Mouse (Mus musculus): ENCODE measurements at regions not wholly inside any gene's neighbourhood (a gene's known extent, or its start where the extent isn't known, plus 50 kb on each side); places are given as distances from the start of the nearest gene placed in this dataset.

DNA sequence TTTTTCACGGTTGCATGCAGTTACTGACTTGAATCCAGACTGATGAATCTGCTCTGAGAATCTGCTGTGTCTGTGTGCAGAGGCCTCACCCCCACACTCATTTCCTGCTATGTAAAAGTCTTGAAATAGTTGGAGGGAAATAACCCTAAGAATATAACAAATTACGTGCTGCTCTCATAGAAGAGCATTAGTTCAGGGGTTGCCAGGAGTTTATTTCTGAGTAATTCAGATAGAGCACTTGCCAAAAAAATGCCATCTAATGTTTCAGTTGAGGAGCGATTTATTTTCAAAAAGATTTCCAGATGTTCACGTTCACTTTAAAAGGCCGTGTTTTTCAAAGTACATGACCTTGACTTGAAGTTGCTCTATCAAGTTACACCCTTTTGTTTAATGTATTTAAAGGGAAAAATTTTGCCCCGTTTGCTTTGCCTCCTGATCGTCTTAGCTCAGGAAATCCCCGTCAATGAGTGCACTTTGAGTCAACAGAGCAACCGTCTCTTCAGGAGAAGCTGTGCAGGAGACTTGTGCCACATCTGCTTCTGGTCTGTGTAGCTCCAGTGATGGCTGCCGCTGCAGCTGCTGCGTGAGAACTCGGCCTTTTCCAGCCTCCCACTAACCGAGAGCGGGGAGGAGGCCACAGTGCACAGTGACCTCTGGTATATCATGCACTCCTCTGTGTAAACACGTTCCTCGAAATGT, 50.9 kb upstream of the Sec61g start:
- Histone ChIP-seq H3K27me3 (ENCODE audit: control insufficient read depth, insufficient read depth, low read length) (no peaks in the 10 kb centered on the region), H3K27ac (ENCODE audit: low read depth, low read length) (0 out of 2 replicates have a peak overlapping the region, but pooled peaks have one; percentile 29), H3K9ac (ENCODE audit: low read length) (no peak overlapping the region), H3K9me3 (ENCODE audit: control insufficient read depth, low read length) (no peaks in the 10 kb centered on the region), H3K4me3 (ENCODE audit: low read depth, low read length) (no peak overlapping the region), H3K4me2 (ENCODE audit: low read depth) (no peak overlapping the region), H3K36me3 (ENCODE audit: control insufficient read depth, insufficient read depth, low read length) (no peaks in the 10 kb centered on the region), H3K4me1 (ENCODE audit: control insufficient read depth, insufficient read depth, low read length) (no peaks in the 10 kb centered on the region)
- DNase-seq (ENCODE audit: low spot score) (peak; percentile 44), ATAC-seq (ENCODE audit: insufficient read depth, low FRiP score, low TSS enrichment) (no peak)
- WGBS: 53% methylated on average over 16 of the region's 16 CpGs

DNA sequence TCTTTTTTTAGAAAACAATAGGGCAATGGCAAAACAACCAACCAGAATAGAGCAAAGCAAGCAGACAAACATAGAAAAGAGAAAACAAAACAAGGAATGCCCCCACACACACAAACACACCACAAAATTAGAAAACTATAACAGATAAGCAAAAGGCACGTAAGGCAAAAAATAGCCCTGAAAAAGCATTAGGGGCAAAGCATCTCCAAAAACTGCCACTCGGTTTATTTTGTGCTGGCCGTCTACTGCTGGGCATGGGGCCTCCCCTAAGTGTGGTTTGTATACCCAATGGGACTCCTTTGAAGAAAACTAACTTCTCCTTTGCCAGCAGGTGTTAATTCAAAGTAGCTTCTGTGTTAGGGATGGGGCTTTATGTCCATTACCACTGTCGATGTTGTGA, 53.4 kb upstream of the Sec61g start:
- Histone ChIP-seq H3K36me3 (ENCODE audit: control insufficient read depth, insufficient read depth, low read length) (no peaks in the 10 kb centered on the region), H3K9me3 (ENCODE audit: control insufficient read depth, low read length) (no peaks in the 10 kb centered on the region), H3K27ac (ENCODE audit: low read depth, low read length) (no peak overlapping the region), H3K9ac (ENCODE audit: low read length) (no peak overlapping the region), H3K4me1 (ENCODE audit: control insufficient read depth, insufficient read depth, low read length) (no peaks in the 10 kb centered on the region), H3K4me2 (ENCODE audit: low read depth) (no peak overlapping the region), H3K27me3 (ENCODE audit: control insufficient read depth, insufficient read depth, low read length) (no peaks in the 10 kb centered on the region), H3K4me3 (ENCODE audit: low read depth, low read length) (no peak overlapping the region)
- DNase-seq (ENCODE audit: low spot score) (no peak), ATAC-seq (ENCODE audit: insufficient read depth, low FRiP score, low TSS enrichment) (no peak)
- 85% methylated on average over 4 of the region's 4 CpGs for WGBS

GRCm38 (mm10) chr11:16589085-16589680, 80.9 kb upstream of the Sec61g start:
- Histone ChIP-seq H3K9me3 (ENCODE audit: control insufficient read depth, low read length) (no peaks in the 10 kb centered on the region), H3K36me3 (ENCODE audit: control insufficient read depth, insufficient read depth, low read length) (no peaks in the 10 kb centered on the region), H3K27ac (ENCODE audit: low read depth, low read length) (no peak overlapping the region), H3K4me2 (ENCODE audit: low read depth) (no peak overlapping the region), H3K4me3 (ENCODE audit: low read depth, low read length) (no peak overlapping the region), H3K27me3 (ENCODE audit: control insufficient read depth, insufficient read depth, low read length) (no peaks in the 10 kb centered on the region), H3K9ac (ENCODE audit: low read length) (no peak overlapping the region), H3K4me1 (ENCODE audit: control insufficient read depth, insufficient read depth, low read length) (peaks cover 3% of the 10 kb centered on the region)
- 86% methylated on average over 4 of the region's 4 CpGs for WGBS
- DNase-seq (ENCODE audit: low spot score): no peak
- no peak for ATAC-seq (ENCODE audit: insufficient read depth, low FRiP score, low TSS enrichment)

DNA sequence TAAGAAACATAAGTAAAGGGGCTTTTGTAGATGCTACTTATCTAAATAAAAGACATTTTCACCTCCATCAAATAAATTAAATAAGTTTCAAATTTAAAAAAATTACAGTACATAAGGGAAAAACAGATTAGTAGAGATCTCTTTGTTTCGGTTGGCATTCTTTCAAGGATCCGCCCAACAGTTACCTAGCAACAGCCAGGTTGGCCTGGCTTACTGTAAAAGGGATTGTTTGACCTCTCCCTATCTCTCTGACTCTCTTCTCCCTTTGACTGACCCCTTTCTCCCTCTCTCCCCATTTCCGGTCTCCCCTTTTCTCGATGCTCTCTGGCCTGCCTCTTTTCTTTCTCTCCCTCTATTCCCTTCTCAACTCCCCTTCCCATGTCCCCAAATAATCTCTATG, 82.3 kb upstream of the Sec61g start:
- Histone ChIP-seq H3K4me1 (ENCODE audit: control insufficient read depth, insufficient read depth, low read length) (peaks cover 3% of the 10 kb centered on the region), H3K4me3 (ENCODE audit: low read depth, low read length) (no peak overlapping the region), H3K27me3 (ENCODE audit: control insufficient read depth, insufficient read depth, low read length) (no peaks in the 10 kb centered on the region), H3K27ac (ENCODE audit: low read depth, low read length) (no peak overlapping the region), H3K9ac (ENCODE audit: low read length) (no peak overlapping the region), H3K4me2 (ENCODE audit: low read depth) (no peak overlapping the region), H3K36me3 (ENCODE audit: control insufficient read depth, insufficient read depth, low read length) (no peaks in the 10 kb centered on the region), H3K9me3 (ENCODE audit: control insufficient read depth, low read length) (no peaks in the 10 kb centered on the region)
- 70% methylated on average over 4 of the region's 4 CpGs for WGBS
- DNase-seq (ENCODE audit: low spot score): no peak
- ATAC-seq (ENCODE audit: insufficient read depth, low FRiP score, low TSS enrichment): no peak

- Histone ChIP-seq H3K27ac (ENCODE audit: low read depth, low read length) (peak overlapping the region; percentile 71), H3K4me2 (ENCODE audit: low read depth) (no peak overlapping the region), H3K4me1 (ENCODE audit: control insufficient read depth, insufficient read depth, low read length) (peaks cover 3% of the 10 kb centered on the region), H3K27me3 (ENCODE audit: control insufficient read depth, insufficient read depth, low read length) (no peaks in the 10 kb centered on the region), H3K4me3 (ENCODE audit: low read depth, low read length) (no peak overlapping the region), H3K36me3 (ENCODE audit: control insufficient read depth, insufficient read depth, low read length) (no peaks in the 10 kb centered on the region), H3K9ac (ENCODE audit: low read length) (no peak overlapping the region), H3K9me3 (ENCODE audit: control insufficient read depth, low read length) (no peaks in the 10 kb centered on the region)
- DNase-seq (ENCODE audit: low spot score): peak; percentile 86
- peak; percentile 96 for ATAC-seq (ENCODE audit: insufficient read depth, low FRiP score, low TSS enrichment)
- 2% methylated on average over 7 of the region's 7 CpGs for WGBS
These were observed 83.2 kb upstream of the Sec61g start for GRCm38 (mm10) chr11:16591471-16591921.

DNA sequence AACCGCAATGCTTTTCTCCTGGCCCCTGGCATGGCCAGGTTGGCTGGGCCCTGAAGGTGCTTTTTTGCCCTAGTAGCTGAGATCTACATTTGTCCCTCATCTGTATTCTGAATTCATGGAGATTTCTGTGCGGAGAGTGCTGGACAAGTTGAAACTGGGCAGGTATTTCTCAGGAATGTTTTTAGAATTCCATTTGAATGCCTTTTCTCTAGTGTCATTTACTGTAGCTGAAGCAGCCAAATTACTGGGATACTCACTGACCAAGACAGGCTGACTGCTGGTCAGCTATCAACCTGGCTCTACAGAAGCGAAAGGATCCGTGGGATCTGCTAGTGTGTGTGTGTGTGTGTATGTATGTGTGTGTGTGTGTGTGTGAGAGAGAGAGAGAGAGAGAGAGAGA, 83.7 kb upstream of the Sec61g start:
- Histone ChIP-seq H3K4me3 (ENCODE audit: low read depth, low read length) (no peak overlapping the region), H3K9ac (ENCODE audit: low read length) (no peak overlapping the region), H3K9me3 (ENCODE audit: control insufficient read depth, low read length) (no peaks in the 10 kb centered on the region), H3K36me3 (ENCODE audit: control insufficient read depth, insufficient read depth, low read length) (no peaks in the 10 kb centered on the region), H3K27ac (ENCODE audit: low read depth, low read length) (peak overlapping the region; percentile 71), H3K27me3 (ENCODE audit: control insufficient read depth, insufficient read depth, low read length) (no peaks in the 10 kb centered on the region), H3K4me2 (ENCODE audit: low read depth) (no peak overlapping the region), H3K4me1 (ENCODE audit: control insufficient read depth, insufficient read depth, low read length) (peaks cover 3% of the 10 kb centered on the region)
- 59% methylated on average over 4 of the region's 4 CpGs for WGBS
- ATAC-seq (ENCODE audit: insufficient read depth, low FRiP score, low TSS enrichment) (peak; percentile 28), DNase-seq (ENCODE audit: low spot score) (no peak)

DNA sequence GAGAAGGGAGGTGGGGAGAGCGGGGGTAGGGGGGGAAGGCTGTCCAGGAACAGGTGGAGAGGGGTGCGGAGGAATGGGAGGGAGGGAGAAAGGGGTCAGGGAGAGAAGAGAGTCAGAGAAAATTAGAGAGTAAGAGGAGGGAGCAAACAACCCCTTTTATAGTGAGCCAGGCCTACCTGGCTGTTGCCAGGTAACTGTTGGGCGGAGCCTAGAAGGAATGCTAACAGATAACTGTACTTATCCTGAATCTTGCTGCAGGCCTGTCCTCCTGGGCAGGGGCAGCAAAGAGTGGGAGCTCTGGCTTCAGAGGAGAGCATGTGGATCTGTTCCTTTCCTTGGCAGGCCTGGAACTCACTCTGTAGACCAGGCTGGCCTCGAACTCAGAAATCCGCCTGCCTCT, 84.5 kb upstream of the Sec61g start:
- 100% methylated on average over 4 of the region's 5 CpGs for WGBS
- Histone ChIP-seq H3K4me3 (ENCODE audit: low read depth, low read length) (no peak overlapping the region), H3K9me3 (ENCODE audit: control insufficient read depth, low read length) (no peaks in the 10 kb centered on the region), H3K36me3 (ENCODE audit: control insufficient read depth, insufficient read depth, low read length) (no peaks in the 10 kb centered on the region), H3K4me1 (ENCODE audit: control insufficient read depth, insufficient read depth, low read length) (peaks cover 3% of the 10 kb centered on the region), H3K27ac (ENCODE audit: low read depth, low read length) (no peak overlapping the region), H3K9ac (ENCODE audit: low read length) (no peak overlapping the region), H3K4me2 (ENCODE audit: low read depth) (no peak overlapping the region), H3K27me3 (ENCODE audit: control insufficient read depth, insufficient read depth, low read length) (no peaks in the 10 kb centered on the region)
- no peak for ATAC-seq (ENCODE audit: insufficient read depth, low FRiP score, low TSS enrichment)
- DNase-seq (ENCODE audit: low spot score): no peak

DNA sequence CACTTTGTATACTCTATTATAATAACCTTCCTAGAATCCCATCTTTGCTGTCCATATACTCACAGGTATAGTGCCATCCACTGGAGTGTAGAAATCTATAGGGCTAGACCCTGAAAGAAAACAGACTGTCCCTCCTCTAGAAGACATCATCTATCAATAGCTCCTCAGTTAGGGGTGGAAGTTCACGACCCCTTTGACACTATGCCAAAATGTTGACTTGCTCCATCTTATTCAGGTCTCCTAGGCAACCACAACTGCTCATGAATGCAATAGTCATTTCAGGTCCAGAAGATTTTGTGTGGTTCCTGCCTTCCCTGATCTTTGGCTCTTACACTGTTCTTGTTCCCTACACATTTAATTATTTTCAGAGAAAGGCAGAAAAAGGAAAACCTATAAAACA, 86.5 kb upstream of the Sec61g start:
- H3K4me1 ChIP-seq (ENCODE audit: control insufficient read depth, insufficient read depth, low read length): peaks cover 3% of the 10 kb centered on the region
- H3K36me3 ChIP-seq (ENCODE audit: control insufficient read depth, insufficient read depth, low read length): no peaks in the 10 kb centered on the region
- ATAC-seq (ENCODE audit: insufficient read depth, low FRiP score, low TSS enrichment) (no peak), DNase-seq (ENCODE audit: low spot score) (no peak)
- H3K9ac ChIP-seq (ENCODE audit: low read length): no peak overlapping the region
- no peaks in the 10 kb centered on the region for H3K27me3 ChIP-seq (ENCODE audit: control insufficient read depth, insufficient read depth, low read length)
- H3K4me3 ChIP-seq (ENCODE audit: low read depth, low read length): no peak overlapping the region
- H3K4me2 ChIP-seq (ENCODE audit: low read depth): no peak overlapping the region
- no peak overlapping the region for H3K27ac ChIP-seq (ENCODE audit: low read depth, low read length)
- H3K9me3 ChIP-seq (ENCODE audit: control insufficient read depth, low read length): no peaks in the 10 kb centered on the region; the same call in 1 of the 2 replicates
- WGBS: 26% methylated on average over 1 of the region's 1 CpGs

Data from neural tube, embryonic 11.5 days (tissue).